Comparison of ENCODE assay signal across 23 mouse cellular contexts in genomic region chr7:81861461-81861860, GRCm38 (mm10). TPM values are rescaled to one million over a fixed set of nuclear protein-coding genes. Genes with fewer than 3 reads are reported as not detected.
A peak's percentile ranks its signal among the peaks of the same experiment; 100 is the strongest.
DNase-seq lines count a peak whose midpoint lies in the region; ATAC-seq lines count a peak whose summit lies in the region.
"Had no signal": no experiment of that assay in that cellular context is flagged by ENCODE, and none has a peak within 500 bp of the region (broad histone marks: within the 10 kb centered on the region; RNA-seq: fewer than 3 reads in every experiment).

No protein-coding gene starts in this region.

- no peak overlapping the region for H3K4me3 ChIP-seq in heart, embryonic 13.5 days
- no peak overlapping the region for H3K4me3 ChIP-seq in lung, embryonic 15.5 days
- H3K4me3 ChIP-seq in brown adipose tissue, adult 24 weeks (ENCODE audit: insufficient read depth, low read depth, low read length): peak overlapping the region; percentile 88; the same call in 1 of the 2 replicates
- peak overlapping the region; percentile 54; the same call in 1 of the 2 replicates for H3K4me3 ChIP-seq in liver, embryonic 16.5 days (ENCODE audit: low read depth, low read length)
- H3K4me3 ChIP-seq: hindbrain, embryonic 15.5 days; layer of hippocampus, adult 2 months had no signal

- peaks cover 10% of the 10 kb centered on the region for H3K27me3 ChIP-seq in heart, embryonic 13.5 days (replicated peaks)
- H3K27me3 ChIP-seq in lung, embryonic 15.5 days: peaks cover 59% of the 10 kb centered on the region
- peaks cover 67% of the 10 kb centered on the region for H3K27me3 ChIP-seq in liver, embryonic 16.5 days (ENCODE audit: control insufficient read depth, insufficient read depth, low read depth, low read length)

- peaks cover 48% of the 10 kb centered on the region for H3K4me1 ChIP-seq in heart, embryonic 13.5 days
- peaks cover 22% of the 10 kb centered on the region for H3K4me1 ChIP-seq in lung, embryonic 15.5 days
- H3K4me1 ChIP-seq in brown adipose tissue, adult 24 weeks (ENCODE audit: control insufficient read depth, insufficient read depth, insufficient read length, low read length): peaks cover 25% of the 10 kb centered on the region
- no peaks in the 10 kb centered on the region; the same call in none of the 2 replicates for H3K4me1 ChIP-seq in liver, embryonic 16.5 days (ENCODE audit: control insufficient read depth, low read depth, low read length)

- no peak for DNase-seq in heart, postnatal 25 days (ENCODE audit: low spot score)
- DNase-seq in lung, postnatal 10 days: no peak
- DNase-seq in urinary bladder, postnatal 14 days (ENCODE audit: low spot score): no peak
- no peak for DNase-seq in embryo, embryonic 11 days
- DNase-seq: adrenal gland, postnatal 10 days; cerebellum, adult 9-11 months; gastrocnemius, postnatal 10 days; heart, postnatal 10 days; kidney, adult 11 months; kidney, postnatal 10 days had no signal

- 81% methylated on average over 2 of the region's 2 CpGs for WGBS in heart, embryonic 13.5 days
- WGBS in lung, embryonic 15.5 days: 78% methylated on average over 2 of the region's 2 CpGs
- 57% methylated on average over 2 of the region's 2 CpGs for WGBS in liver, embryonic 16.5 days (ENCODE audit: insufficient replicate concordance)

- ATAC-seq in heart, embryonic 13.5 days (ENCODE audit: extremely low read depth, insufficient number of reproducible peaks, low FRiP score, low TSS enrichment): no peak
- no peak for ATAC-seq in lung, embryonic 15.5 days (ENCODE audit: borderline replicate concordance, extremely low read depth, low FRiP score, low TSS enrichment)
- ATAC-seq in liver, embryonic 16.5 days (ENCODE audit: low read depth): no peak
- ATAC-seq: lung, postnatal 0 days had no signal

- intact Hi-C loops in heart, postnatal 25 days (cut with DNase I): loop anchor here (5.0 to 10.0 kb wide), 2 partner anchors 74 to 413 kb away; partner anchors contain the start of gene 3110040N11Rik

- 0 out of 2 replicates have a peak overlapping the region, but pooled peaks have one; percentile 87 for H3K4me2 ChIP-seq in heart, embryonic 13.5 days
- peak overlapping the region; percentile 99; the same call in 1 of the 2 replicates for H3K4me2 ChIP-seq in lung, embryonic 15.5 days
- H3K4me2 ChIP-seq in liver, embryonic 16.5 days (ENCODE audit: low read depth, low read length): peak overlapping the region; percentile 4; the same call in 1 of the 2 replicates
- H3K4me2 ChIP-seq: hindbrain, embryonic 15.5 days had no signal

- no peak overlapping the region for H3K9ac ChIP-seq in heart, embryonic 13.5 days
- H3K9ac ChIP-seq in lung, embryonic 15.5 days: no peak overlapping the region
- H3K9ac ChIP-seq in liver, embryonic 16.5 days (ENCODE audit: low read depth, low read length): no peak overlapping the region
- H3K9ac ChIP-seq: hindbrain, embryonic 15.5 days had no signal

- H3K36me3 ChIP-seq in heart, embryonic 13.5 days: peaks cover 3% of the 10 kb centered on the region
- no peaks in the 10 kb centered on the region for H3K36me3 ChIP-seq in lung, embryonic 15.5 days
- no peaks in the 10 kb centered on the region for H3K36me3 ChIP-seq in liver, embryonic 16.5 days (ENCODE audit: control insufficient read depth, insufficient read depth)
- H3K36me3 ChIP-seq: hindbrain, embryonic 15.5 days had no signal

- no peaks in the 10 kb centered on the region for H3K9me3 ChIP-seq in heart, embryonic 13.5 days
- no peaks in the 10 kb centered on the region for H3K9me3 ChIP-seq in lung, embryonic 15.5 days
- no peaks in the 10 kb centered on the region for H3K9me3 ChIP-seq in liver, embryonic 16.5 days (replicated peaks; ENCODE audit: control insufficient read depth, low read length)
- H3K9me3 ChIP-seq: hindbrain, embryonic 15.5 days; megakaryocyte, embryonic 14.5 days had no signal

- no peak overlapping the region for H3K27ac ChIP-seq in heart, embryonic 13.5 days (replicated peaks)
- H3K27ac ChIP-seq in lung, embryonic 15.5 days: no peak overlapping the region
- peak overlapping the region; percentile 74; the same call in 1 of the 2 replicates for H3K27ac ChIP-seq in brown adipose tissue, adult 24 weeks (replicated peaks; ENCODE audit: low read depth, low read length)
- H3K27ac ChIP-seq in liver, embryonic 16.5 days (ENCODE audit: low read length): no peak overlapping the region
- H3K27ac ChIP-seq: hindbrain, embryonic 15.5 days; layer of hippocampus, adult 2 months had no signal

RNA-seq across cellular contexts. Expression of gene Tm6sf1, which starts 2.7 kb away (rescaled TPM):
- 20.0 and 22.8 TPM in 2 replicates for polyA plus RNA-seq in heart, embryonic 13.5 days (2015; fragmentation: Nextera tagmentation; extraction: Ambion mirVana)
- 10 to 100 TPM; 13.1 to 13.4 TPM for total RNA-seq in heart, postnatal 25 days (2021)
- polyA plus RNA-seq in lung, embryonic 15.5 days (2015; fragmentation: Nextera tagmentation; extraction: Ambion mirVana): 14.7 and 18.0 TPM in 2 replicates
- 21.2 and 24.4 TPM in 2 replicates for polyA plus RNA-seq in brown adipose tissue, adult 24 weeks (2012; ENCODE audit: insufficient read depth, insufficient read length, missing spikeins)
- polyA plus RNA-seq in liver, embryonic 16.5 days (2015; fragmentation: Nextera tagmentation; extraction: Ambion mirVana): 9.6 and 10.4 TPM in 2 replicates

RNA-seq across cellular contexts. Expression of gene Gm10160, which starts 5.9 kb away (rescaled TPM):
- polyA plus RNA-seq in heart, embryonic 13.5 days (2015; fragmentation: Nextera tagmentation; extraction: Ambion mirVana): not detected in 2 replicates
- total RNA-seq in heart, postnatal 25 days (2021): not detected
- polyA plus RNA-seq in lung, embryonic 15.5 days (2015; fragmentation: Nextera tagmentation; extraction: Ambion mirVana): not detected in 2 replicates
- polyA plus RNA-seq in brown adipose tissue, adult 24 weeks (2012; ENCODE audit: insufficient read depth, insufficient read length, missing spikeins): not detected in 2 replicates
- polyA plus RNA-seq in liver, embryonic 16.5 days (2015; fragmentation: Nextera tagmentation; extraction: Ambion mirVana): not detected in 2 replicates
- total RNA-seq: adrenal gland, postnatal 10 days; gastrocnemius, postnatal 10 days; heart, postnatal 10 days; layer of hippocampus, adult 2 months; left cerebral cortex, adult 18-20 months; midbrain, postnatal 0 days had no signal
- polyA plus RNA-seq: embryonic facial prominence, embryonic 14.5 days; hindbrain, embryonic 15.5 days; limb, embryonic 11.5 days; lung, postnatal 0 days; midbrain, postnatal 0 days; neural tube, embryonic 11.5 days had no signal

RNA-seq across cellular contexts. Expression of gene Btbd1, which starts 32.2 kb away (rescaled TPM):
- 74.6 and 83.1 TPM in 2 replicates for polyA plus RNA-seq in heart, embryonic 13.5 days (2015; fragmentation: Nextera tagmentation; extraction: Ambion mirVana)
- total RNA-seq in heart, postnatal 25 days (2021): 100 to 1,000 TPM; 121 to 134 TPM
- 64.6 and 68.4 TPM in 2 replicates for polyA plus RNA-seq in lung, embryonic 15.5 days (2015; fragmentation: Nextera tagmentation; extraction: Ambion mirVana)
- polyA plus RNA-seq in brown adipose tissue, adult 24 weeks (2012; ENCODE audit: insufficient read depth, insufficient read length, missing spikeins): 193 and 285 TPM in 2 replicates
- polyA plus RNA-seq in liver, embryonic 16.5 days (2015; fragmentation: Nextera tagmentation; extraction: Ambion mirVana): 13.5 and 14.0 TPM in 2 replicates

Comparison
In these comparisons a context has a peak if more than half of its experiments do, and no peak if none do; other contexts are left out.
1. H3K4me2 ChIP-seq: peak in every context shown above with its lines; median percentile 99 in lung, embryonic 15.5 days; 87 in heart, embryonic 13.5 days; 4 in liver, embryonic 16.5 days.
2. H3K4me3 ChIP-seq: peak in brown adipose tissue, adult 24 weeks (single experiment) and liver, embryonic 16.5 days (single experiment); none in heart, embryonic 13.5 days (single experiment) and lung, embryonic 15.5 days (single experiment).